Mouse (Mus musculus) layer of hippocampus, postnatal 10 days (tissue): ENCODE measurements at regions not wholly inside any gene's neighbourhood (a gene's known extent, or its start where the extent isn't known, plus 50 kb on each side); places are given as distances from the start of the nearest gene placed in this dataset.
A peak's percentile ranks its signal among the peaks of the same experiment; 100 is the strongest.

ENCODE experiments used
- DNase-seq, 2 experiments: peaks; one replicate each; pipeline ENCODE4 v3.0.0; 2021; ENCODE audit warnings: low spot score in 2 of 2

GRCm38 (mm10) chr3:132479275-132479674 lies 150.3 kb upstream of the Gimd1 start:
- DNase-seq, result no peak

- DNase-seq, result no peak
These were observed 144.8 kb upstream of the Gimd1 start for GRCm38 (mm10) chr3:132484814-132485213.

GRCm38 (mm10) chr3:132485553-132485952 lies 144.1 kb upstream of the Gimd1 start:
- DNase-seq, result no peak

GRCm38 (mm10) chr3:132506095-132506494 lies 123.5 kb upstream of the Gimd1 start:
- peak; percentile 68 to 73 for DNase-seq

- DNase-seq, result no peak
These were observed 119.4 kb upstream of the Gimd1 start for GRCm38 (mm10) chr3:132510240-132510639.

- no peak for DNase-seq
These were observed 117.0 kb upstream of the Gimd1 start for GRCm38 (mm10) chr3:132512526-132513102.

GRCm38 (mm10) chr3:132533323-132533904 lies 96.2 kb upstream of the Gimd1 start:
- DNase-seq, result no peak

- DNase-seq, result no peak
These were observed 89.6 kb upstream of the Gimd1 start for GRCm38 (mm10) chr3:132539780-132540658.

- no peak for DNase-seq
These were observed 78.3 kb upstream of the Gimd1 start for GRCm38 (mm10) chr3:132551238-132551808.

- no peak for DNase-seq
These were observed 63.9 kb upstream of the Gimd1 start for GRCm38 (mm10) chr3:132565755-132566154.

GRCm38 (mm10) chr3:132566301-132566700 lies 63.3 kb upstream of the Gimd1 start:
- DNase-seq, result no peak
